Mouse (Mus musculus): ENCODE results near the gene Lrrc25.

GRCm38 (mm10) chr8:70616645-70617044 is 690 bp downstream of the Lrrc25 start:
- TF ChIP-seq CTCF (IDR thresholded peaks at IDR 0.05; ENCODE audit: low read depth, low read length) (no peak), POLR2A (IDR thresholded peaks at IDR 0.05; ENCODE audit: extremely low read depth, insufficient read depth, low read length) (no peak)

All from liver, adult 2 months (tissue).